ENCODE assay signal across 8 mouse cellular contexts in the genomic region with DNA sequence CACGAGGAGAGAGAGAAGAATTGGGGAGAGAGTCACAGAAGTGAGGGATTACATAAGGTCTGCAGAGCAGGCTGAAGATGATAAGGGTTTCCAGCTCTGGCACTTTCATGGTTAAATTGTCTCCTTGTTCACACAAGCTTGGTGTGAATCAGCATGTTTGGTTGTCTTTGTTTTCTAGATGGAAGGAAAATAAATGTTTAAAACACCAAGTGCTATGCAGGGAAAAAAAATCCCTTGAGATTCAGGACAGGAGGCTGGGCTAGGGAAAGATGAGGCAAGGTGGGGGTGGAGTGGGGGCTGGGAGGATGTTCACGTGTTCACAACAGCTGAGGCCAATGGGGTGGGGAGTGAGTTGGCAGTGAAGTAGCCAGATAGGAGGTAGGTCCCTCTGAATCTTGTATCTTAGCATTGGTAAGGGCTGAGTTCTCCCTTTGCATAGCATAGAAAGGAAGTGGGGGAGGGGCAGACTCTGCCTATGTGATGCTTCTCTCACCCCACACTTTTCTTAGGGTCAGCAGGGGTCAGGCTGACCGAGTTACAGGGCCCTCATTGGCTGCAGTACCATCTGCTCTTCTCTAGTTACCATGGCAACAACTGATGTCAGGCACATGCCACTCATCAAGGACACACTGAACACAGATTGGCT. TPM values are rescaled to one million over a fixed set of nuclear protein-coding genes. Genes with fewer than 3 reads are reported as not detected.
DNase-seq lines count a peak whose midpoint lies in the region; ATAC-seq and TF ChIP-seq lines count a peak whose summit lies in the region.

No protein-coding gene starts in this region.

- no peaks in the 10 kb centered on the region for H3K9me3 ChIP-seq in heart, embryonic 14.5 days (ENCODE audit: control insufficient read depth, low read length)
- no peaks in the 10 kb centered on the region for H3K9me3 ChIP-seq in embryonic facial prominence, embryonic 15.5 days (replicated peaks)
- H3K9me3 ChIP-seq in intestine, postnatal 0 days (ENCODE audit: control insufficient read depth) = no peaks in the 10 kb centered on the region
- H3K9me3 ChIP-seq in liver, embryonic 12.5 days (replicated peaks) = no peaks in the 10 kb centered on the region

- no peak overlapping the region for H3K4me3 ChIP-seq in heart, embryonic 14.5 days (ENCODE audit: control insufficient read depth in 1 of 2, insufficient read depth in 1 of 2, low read depth in 1 of 2, low read length in 2 of 2)
- H3K4me3 ChIP-seq in embryonic facial prominence, embryonic 15.5 days (replicated peaks) = no peak overlapping the region
- H3K4me3 ChIP-seq in intestine, postnatal 0 days (ENCODE audit: low read depth, low read length) = no peak overlapping the region
- H3K4me3 ChIP-seq in liver, embryonic 12.5 days = no peak overlapping the region

- peaks cover 0 to 8% of the 10 kb centered on the region in 2 experiments; a peak in 3 of 4 replicates for H3K4me1 ChIP-seq in heart, embryonic 14.5 days (ENCODE audit: control insufficient read depth in 2 of 2, insufficient read depth in 2 of 2, low read length in 2 of 2)
- H3K4me1 ChIP-seq in embryonic facial prominence, embryonic 15.5 days = 0 out of 2 replicates have a peak, but pooled peaks cover 6% of the 10 kb centered on the region
- no peaks in the 10 kb centered on the region for H3K4me1 ChIP-seq in intestine, postnatal 0 days (replicated peaks; ENCODE audit: control insufficient read depth, insufficient read depth, low read length)
- 0 out of 2 replicates have a peak, but pooled peaks cover 9% of the 10 kb centered on the region for H3K4me1 ChIP-seq in liver, embryonic 12.5 days

- no peaks in the 10 kb centered on the region for H3K27me3 ChIP-seq in heart, embryonic 14.5 days (ENCODE audit: control insufficient read depth, insufficient read depth, low read length)
- H3K27me3 ChIP-seq in embryonic facial prominence, embryonic 15.5 days = no peaks in the 10 kb centered on the region
- H3K27me3 ChIP-seq in intestine, postnatal 0 days (replicated peaks; ENCODE audit: control insufficient read depth, insufficient read depth, low read length) = no peaks in the 10 kb centered on the region
- no peaks in the 10 kb centered on the region for H3K27me3 ChIP-seq in liver, embryonic 12.5 days (replicated peaks)

- 5% methylated on average over 3 of the region's 3 CpGs for WGBS in heart, embryonic 14.5 days
- WGBS in embryonic facial prominence, embryonic 15.5 days = 9% methylated on average over 3 of the region's 3 CpGs
- 6% methylated on average over 3 of the region's 3 CpGs for WGBS in intestine, postnatal 0 days
- 9% methylated on average over 3 of the region's 3 CpGs for WGBS in liver, embryonic 12.5 days (ENCODE audit: insufficient replicate concordance)

- H3K36me3 ChIP-seq in heart, embryonic 14.5 days (ENCODE audit: control insufficient read depth, insufficient read depth, low read length) = peaks cover 9% of the 10 kb centered on the region
- peaks cover 4% of the 10 kb centered on the region; the same call in 1 of the 2 replicates for H3K36me3 ChIP-seq in embryonic facial prominence, embryonic 15.5 days
- H3K36me3 ChIP-seq in intestine, postnatal 0 days (ENCODE audit: control insufficient read depth, insufficient read depth) = peaks cover 5% of the 10 kb centered on the region; the same call in 1 of the 2 replicates
- no peaks in the 10 kb centered on the region for H3K36me3 ChIP-seq in liver, embryonic 12.5 days

- H3K27ac ChIP-seq in heart, embryonic 14.5 days (replicated peaks in 1 of 2; ENCODE audit: control insufficient read depth in 1 of 2, insufficient read depth in 1 of 2, low read depth in 2 of 2, low read length in 2 of 2) = no peak overlapping the region
- H3K27ac ChIP-seq in embryonic facial prominence, embryonic 15.5 days (replicated peaks) = no peak overlapping the region
- no peak overlapping the region for H3K27ac ChIP-seq in intestine, postnatal 0 days (ENCODE audit: low read depth, low read length)
- no peak overlapping the region for H3K27ac ChIP-seq in liver, embryonic 12.5 days

- DNase-seq in heart, postnatal 36 days = no peak
- DNase-seq in adrenal gland, postnatal 14 days = peak; percentile 46
- peak; percentile 58 for DNase-seq in right cerebral cortex, postnatal 14 days

- no peak for ATAC-seq in heart, embryonic 14.5 days (ENCODE audit: insufficient number of reproducible peaks, insufficient read depth, low FRiP score, low read depth)
- ATAC-seq in embryonic facial prominence, embryonic 15.5 days (ENCODE audit: insufficient number of reproducible peaks, low FRiP score, low TSS enrichment, low read depth) = peak; percentile 67
- 0 out of 2 replicates have a peak, but pooled peaks have one; percentile 38 for ATAC-seq in intestine, postnatal 0 days
- no peak for ATAC-seq in liver, embryonic 12.5 days
- no peak for ATAC-seq in inflammation-experienced regulatory T-cells, adult 6 months

- 0 out of 2 replicates have a peak overlapping the region, but pooled peaks have one; percentile 7 for H3K4me2 ChIP-seq in heart, embryonic 14.5 days (ENCODE audit: low read length)
- H3K4me2 ChIP-seq in embryonic facial prominence, embryonic 15.5 days (replicated peaks) = no peak overlapping the region
- H3K4me2 ChIP-seq in intestine, postnatal 0 days (replicated peaks; ENCODE audit: low read depth) = no peak overlapping the region
- H3K4me2 ChIP-seq in liver, embryonic 12.5 days = peak overlapping the region; percentile 24; the same call in 1 of the 2 replicates

- intact Hi-C loops in heart, postnatal 36 days (cut with DNase I) = no loop called here

- TF ChIP-seq CTCF in intestine, postnatal 0 days (IDR thresholded peaks at IDR 0.05; ENCODE audit: low read depth) = no peak

- no peak overlapping the region for H3K9ac ChIP-seq in heart, embryonic 14.5 days (ENCODE audit: low read length)
- no peak overlapping the region for H3K9ac ChIP-seq in embryonic facial prominence, embryonic 15.5 days
- no peak overlapping the region for H3K9ac ChIP-seq in intestine, postnatal 0 days (ENCODE audit: low read depth, low read length)
- no peak overlapping the region for H3K9ac ChIP-seq in liver, embryonic 12.5 days

RNA-seq across cellular contexts. Expression of a gene that starts 19.5 kb away (rescaled TPM):
- 10.0 and 11.9 TPM in 2 replicates for polyA plus RNA-seq in heart, embryonic 14.5 days (2014; fragmentation: Nextera tagmentation; extraction: Ambion mirVana)
- 10 to 100 TPM in 1 of 2 experiments, 1 to 10 TPM in 1; 8.4 to 12.2 TPM for total RNA-seq in heart, postnatal 36 days (2021)
- 12.5 and 16.1 TPM in 2 replicates for total RNA-seq in adrenal gland, postnatal 14 days (2021)
- polyA plus RNA-seq in embryonic facial prominence, embryonic 15.5 days (2015; fragmentation: Nextera tagmentation; extraction: Ambion mirVana) = 17.7 and 21.5 TPM in 2 replicates
- polyA plus RNA-seq in intestine, postnatal 0 days (2015; fragmentation: Nextera tagmentation; extraction: Ambion mirVana) = 9.3 and 9.4 TPM in 2 replicates
- 1.5 and 2.1 TPM in 2 replicates for polyA plus RNA-seq in liver, embryonic 12.5 days (2016; fragmentation: Nextera tagmentation; extraction: Ambion mirVana)
- 10 to 100 TPM; 11.8 to 18.2 (median 16.2) TPM for polyA plus RNA-seq in inflammation-experienced regulatory T-cells, adult 6 months (2017; shearing (Covaris generic))

RNA-seq across cellular contexts. Expression of a gene that starts 34.7 kb away (rescaled TPM):
- 67.1 and 70.7 TPM in 2 replicates for polyA plus RNA-seq in heart, embryonic 14.5 days (2014; fragmentation: Nextera tagmentation; extraction: Ambion mirVana)
- 10 to 100 TPM; 58.2 to 61.7 TPM for total RNA-seq in heart, postnatal 36 days (2021)
- 52.2 and 54.2 TPM in 2 replicates for total RNA-seq in adrenal gland, postnatal 14 days (2021)
- 79.6 and 80.1 TPM in 2 replicates for polyA plus RNA-seq in embryonic facial prominence, embryonic 15.5 days (2015; fragmentation: Nextera tagmentation; extraction: Ambion mirVana)
- polyA plus RNA-seq in intestine, postnatal 0 days (2015; fragmentation: Nextera tagmentation; extraction: Ambion mirVana) = 45.7 and 48.3 TPM in 2 replicates
- polyA plus RNA-seq in liver, embryonic 12.5 days (2016; fragmentation: Nextera tagmentation; extraction: Ambion mirVana) = 40.3 and 40.9 TPM in 2 replicates
- polyA plus RNA-seq in inflammation-experienced regulatory T-cells, adult 6 months (2017; shearing (Covaris generic)) = 10 to 100 TPM; 36.1 to 49.1 (median 40.1) TPM

Comparison
In these comparisons a context has a peak if more than half of its experiments do, and no peak if none do; other contexts are left out.
1. ATAC-seq: peak in embryonic facial prominence, embryonic 15.5 days (single experiment) and intestine, postnatal 0 days (single experiment); none in heart, embryonic 14.5 days (single experiment), liver, embryonic 12.5 days (single experiment) and inflammation-experienced regulatory T-cells, adult 6 months (single experiment).
2. H3K4me2 ChIP-seq: peak in heart, embryonic 14.5 days (single experiment) and liver, embryonic 12.5 days (single experiment); none in embryonic facial prominence, embryonic 15.5 days (single experiment) and intestine, postnatal 0 days (single experiment).
3. DNase-seq: peak in adrenal gland, postnatal 14 days (single experiment) and right cerebral cortex, postnatal 14 days (single experiment); none in heart, postnatal 36 days (0 of 2).